ENCODE assay signal across 9 mouse cellular contexts in genomic region chr9:114687639-114688038, GRCm38 (mm10). TPM values are rescaled to one million over a fixed set of nuclear protein-coding genes. Genes with fewer than 3 reads are reported as not detected.
A peak's percentile ranks its signal among the peaks of the same experiment; 100 is the strongest.
DNase-seq lines count a peak whose midpoint lies in the region; ATAC-seq and TF ChIP-seq lines count a peak whose summit lies in the region.
"Had no signal": no experiment of that assay in that cellular context is flagged by ENCODE, and none has a peak within 500 bp of the region (broad histone marks: within the 10 kb centered on the region; RNA-seq: fewer than 3 reads in every experiment).

No protein-coding gene starts in this region.

- no peak for TF ChIP-seq EP300 in heart, postnatal 0 days (IDR thresholded peaks at IDR 0.05; ENCODE audit: low read depth)

- no peak overlapping the region for H3K27ac ChIP-seq in heart, postnatal 0 days (ENCODE audit: low read depth)
- H3K27ac ChIP-seq in embryonic facial prominence, embryonic 10.5 days (replicated peaks) = 0 out of 2 replicates have a peak overlapping the region, but pooled peaks have one; percentile 95
- peak overlapping the region; percentile 98; the same call in 1 of the 2 replicates for H3K27ac ChIP-seq in hindbrain, postnatal 0 days
- H3K27ac ChIP-seq in midbrain, embryonic 15.5 days = peak overlapping the region; percentile 97

- peaks cover 19% of the 10 kb centered on the region for H3K4me1 ChIP-seq in heart, postnatal 0 days (ENCODE audit: control insufficient read depth, insufficient read depth)
- peaks cover 34% of the 10 kb centered on the region for H3K4me1 ChIP-seq in embryonic facial prominence, embryonic 10.5 days
- peaks cover 15% of the 10 kb centered on the region for H3K4me1 ChIP-seq in hindbrain, postnatal 0 days (ENCODE audit: insufficient read depth, low read length)
- peaks cover 38% of the 10 kb centered on the region for H3K4me1 ChIP-seq in midbrain, embryonic 15.5 days

- H3K4me3 ChIP-seq in heart, postnatal 0 days (ENCODE audit: low read depth, low read length) = peak overlapping the region; percentile 85
- peak overlapping the region; percentile 97 for H3K4me3 ChIP-seq in embryonic facial prominence, embryonic 10.5 days
- peak overlapping the region; percentile 98 for H3K4me3 ChIP-seq in hindbrain, postnatal 0 days (ENCODE audit: low read length)
- peak overlapping the region; percentile 89 for H3K4me3 ChIP-seq in midbrain, embryonic 15.5 days

- H3K36me3 ChIP-seq in heart, postnatal 0 days (replicated peaks; ENCODE audit: control insufficient read depth, insufficient read depth, low read length) = peaks cover 13% of the 10 kb centered on the region
- peaks cover 17% of the 10 kb centered on the region for H3K36me3 ChIP-seq in embryonic facial prominence, embryonic 10.5 days (replicated peaks)
- peaks cover 5% of the 10 kb centered on the region for H3K36me3 ChIP-seq in hindbrain, postnatal 0 days (ENCODE audit: insufficient read depth, low read length)
- peaks cover 5% of the 10 kb centered on the region; the same call in 1 of the 2 replicates for H3K36me3 ChIP-seq in midbrain, embryonic 15.5 days (replicated peaks)

- peak overlapping the region; percentile 82 for H3K4me2 ChIP-seq in heart, postnatal 0 days (ENCODE audit: low read depth, low read length)
- peak overlapping the region; percentile 78 for H3K4me2 ChIP-seq in hindbrain, postnatal 0 days (ENCODE audit: low read depth, low read length)
- peak overlapping the region; percentile 61 for H3K4me2 ChIP-seq in midbrain, embryonic 15.5 days

- H3K9me3 ChIP-seq in heart, postnatal 0 days (replicated peaks; ENCODE audit: control insufficient read depth, low read length) = no peaks in the 10 kb centered on the region
- no peaks in the 10 kb centered on the region for H3K9me3 ChIP-seq in embryonic facial prominence, embryonic 10.5 days
- H3K9me3 ChIP-seq in hindbrain, postnatal 0 days (ENCODE audit: low read length) = no peaks in the 10 kb centered on the region
- H3K9me3 ChIP-seq in midbrain, embryonic 15.5 days = no peaks in the 10 kb centered on the region

- peak overlapping the region; percentile 90; the same call in 1 of the 2 replicates for H3K9ac ChIP-seq in heart, postnatal 0 days (replicated peaks; ENCODE audit: low read depth, low read length)
- H3K9ac ChIP-seq in hindbrain, postnatal 0 days (replicated peaks; ENCODE audit: low read length) = 0 out of 2 replicates have a peak overlapping the region, but pooled peaks have one; percentile 99
- peak overlapping the region; percentile 90 for H3K9ac ChIP-seq in midbrain, embryonic 15.5 days

- no peak for DNase-seq in heart, postnatal 0 days (ENCODE audit: low spot score)
- DNase-seq in heart, adult 9 months (ENCODE audit: low spot score in 2 of 2) = no peak
- DNase-seq in embryonic facial prominence, embryonic 10.5 days (ENCODE audit: low spot score) = no peak
- no peak for DNase-seq in hindbrain, postnatal 0 days (ENCODE audit: low spot score)
- no peak for DNase-seq in spleen, postnatal 36 days (ENCODE audit: low spot score in 2 of 2)
- DNase-seq in kidney, postnatal 10 days = no peak
- no peak for DNase-seq in testis, postnatal 10 days (ENCODE audit: low spot score)
- DNase-seq: cerebellum, adult 9-11 months had no signal

- no peak for ATAC-seq in heart, postnatal 0 days (ENCODE audit: insufficient read depth, low read depth)
- ATAC-seq in hindbrain, postnatal 0 days = no peak
- ATAC-seq in midbrain, embryonic 15.5 days (replicated peaks) = no peak

- 70% methylated on average over 13 of the region's 13 CpGs for whole genome bisulfite sequencing in heart, postnatal 0 days
- WGBS in embryonic facial prominence, embryonic 10.5 days = 81% methylated on average over 13 of the region's 13 CpGs
- 68% methylated on average over 13 of the region's 13 CpGs for WGBS in hindbrain, postnatal 0 days
- WGBS in midbrain, embryonic 15.5 days = 70% methylated on average over 13 of the region's 13 CpGs

- TF ChIP-seq CTCF in heart, postnatal 0 days (IDR thresholded peaks at IDR 0.05; ENCODE audit: low read depth) = no peak
- TF ChIP-seq CTCF in hindbrain, postnatal 0 days (IDR thresholded peaks at IDR 0.05; ENCODE audit: low read depth) = no peak

- no peaks in the 10 kb centered on the region for H3K27me3 ChIP-seq in heart, postnatal 0 days (ENCODE audit: control insufficient read depth, insufficient read depth, low read length)
- H3K27me3 ChIP-seq in embryonic facial prominence, embryonic 10.5 days (replicated peaks; ENCODE audit: low read depth, poor library complexity, severe bottlenecking) = no peaks in the 10 kb centered on the region
- H3K27me3 ChIP-seq in hindbrain, postnatal 0 days (ENCODE audit: insufficient read depth, low read length) = no peaks in the 10 kb centered on the region
- no peaks in the 10 kb centered on the region for H3K27me3 ChIP-seq in midbrain, embryonic 15.5 days (replicated peaks)

RNA-seq across cellular contexts. Expression of gene Dync1li1, which starts 1.0 kb away (rescaled TPM):
- 76.0 and 84.0 TPM in 2 replicates for total RNA-seq in heart, postnatal 0 days (2014; rRNA removed; ENCODE audit: low replicate concordance)
- 70.5 and 75.2 TPM in 2 replicates for polyA plus RNA-seq in heart, postnatal 0 days (2015; fragmentation: Nextera tagmentation; extraction: Ambion mirVana)
- 84.4 and 89.6 TPM in 2 replicates for polyA plus RNA-seq in embryonic facial prominence, embryonic 10.5 days (2016; fragmentation: Nextera tagmentation; extraction: Ambion mirVana)
- 85.6 and 87.7 TPM in 2 replicates for total RNA-seq in hindbrain, postnatal 0 days (2014; rRNA removed)
- 144 and 145 TPM in 2 replicates for polyA plus RNA-seq in hindbrain, postnatal 0 days (2015; fragmentation: Nextera tagmentation; extraction: Ambion mirVana)
- polyA plus RNA-seq in midbrain, embryonic 15.5 days (2015; fragmentation: Nextera tagmentation; extraction: Ambion mirVana) = 140 and 154 TPM in 2 replicates

RNA-seq across cellular contexts. Expression of gene Cmtm6, which starts 43.3 kb away (rescaled TPM):
- total RNA-seq in heart, postnatal 0 days (2014; rRNA removed; ENCODE audit: low replicate concordance) = 22.8 and 30.1 TPM in 2 replicates
- 29.9 and 33.8 TPM in 2 replicates for polyA plus RNA-seq in heart, postnatal 0 days (2015; fragmentation: Nextera tagmentation; extraction: Ambion mirVana)
- polyA plus RNA-seq in embryonic facial prominence, embryonic 10.5 days (2016; fragmentation: Nextera tagmentation; extraction: Ambion mirVana) = 29.5 and 32.8 TPM in 2 replicates
- 15.2 and 17.9 TPM in 2 replicates for total RNA-seq in hindbrain, postnatal 0 days (2014; rRNA removed)
- 23.9 and 24.8 TPM in 2 replicates for polyA plus RNA-seq in hindbrain, postnatal 0 days (2015; fragmentation: Nextera tagmentation; extraction: Ambion mirVana)
- polyA plus RNA-seq in midbrain, embryonic 15.5 days (2015; fragmentation: Nextera tagmentation; extraction: Ambion mirVana) = 18.3 TPM in 2 replicates

RNA-seq across cellular contexts. Expression of gene Cnot10, which starts 47.7 kb away (rescaled TPM):
- 19.7 and 35.6 TPM in 2 replicates for total RNA-seq in heart, postnatal 0 days (2014; rRNA removed; ENCODE audit: low replicate concordance)
- polyA plus RNA-seq in heart, postnatal 0 days (2015; fragmentation: Nextera tagmentation; extraction: Ambion mirVana) = 24.3 and 25.7 TPM in 2 replicates
- 73.2 and 74.3 TPM in 2 replicates for polyA plus RNA-seq in embryonic facial prominence, embryonic 10.5 days (2016; fragmentation: Nextera tagmentation; extraction: Ambion mirVana)
- total RNA-seq in hindbrain, postnatal 0 days (2014; rRNA removed) = 29.6 and 34.2 TPM in 2 replicates
- 45.3 and 48.0 TPM in 2 replicates for polyA plus RNA-seq in hindbrain, postnatal 0 days (2015; fragmentation: Nextera tagmentation; extraction: Ambion mirVana)
- polyA plus RNA-seq in midbrain, embryonic 15.5 days (2015; fragmentation: Nextera tagmentation; extraction: Ambion mirVana) = 57.4 and 61.0 TPM in 2 replicates
